Mouse (Mus musculus) layer of hippocampus, postnatal 25 days (tissue): Measurements from ENCODE around the gene Ces3b. TPM values are rescaled to one million over a fixed set of nuclear protein-coding genes. Genes with fewer than 3 reads are reported as not detected.
"Not testable (repeated sequence)": the region's sequence is repeated elsewhere in the genome, so short reads cannot be mapped to it uniquely, and the experiment has no call there.

Experiments used
- DNase-seq, 2 experiments: peaks; one replicate each; pipeline ENCODE4 v3.0.0; 2022; ENCODE audit warnings: mixed read lengths in 2 of 2, low spot score in 1 of 2; ENCODE audit errors: extremely low spot score in 1 of 2
- total RNA-seq, 2 experiments: library from RNA; stranded (reverse); gene quantifications; 2 replicates each; pipeline ENCODE4 v1.2.3; 2021

Gene Ces3b
- total RNA-seq = not detected

- DNase-seq = no peak
Measured at GRCm38 (mm10) chr8:105083449-105084050, at the start of gene Ces3b. Gene Ces3b, plus strand, starts transcription at chr8:105083753.

DNA sequence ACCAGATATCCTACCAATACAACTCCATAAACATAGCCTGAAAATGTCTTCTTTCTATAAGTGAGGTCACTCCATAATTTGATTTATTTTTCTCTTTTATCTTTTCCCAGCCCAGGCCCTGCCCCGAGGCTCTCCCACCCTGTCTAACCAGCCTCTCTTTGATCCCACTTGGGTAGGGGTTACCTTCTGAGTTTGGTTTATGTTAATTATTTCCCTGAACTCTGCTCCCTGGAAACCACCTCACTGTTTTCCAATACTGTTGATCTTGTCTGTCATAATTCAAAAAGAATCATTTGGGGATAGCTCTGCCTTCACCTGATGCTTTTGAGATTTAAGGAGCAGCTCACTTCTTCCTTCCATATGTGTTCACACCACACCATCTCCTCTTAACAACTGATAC lies 40.0 kb upstream of the Ces3b start:
- DNase-seq = no peak

GRCm38 (mm10) chr8:105045824-105046401 lies 37.6 kb upstream of the Ces3b start:
- DNase-seq = no peak

- DNase-seq = no peak
Measured at GRCm38 (mm10) chr8:105048371-105048854, 35.1 kb upstream of the Ces3b start, which contains the start of gene Ces3a. Gene Ces3a, plus strand, starts transcription at chr8:105048601.

DNA sequence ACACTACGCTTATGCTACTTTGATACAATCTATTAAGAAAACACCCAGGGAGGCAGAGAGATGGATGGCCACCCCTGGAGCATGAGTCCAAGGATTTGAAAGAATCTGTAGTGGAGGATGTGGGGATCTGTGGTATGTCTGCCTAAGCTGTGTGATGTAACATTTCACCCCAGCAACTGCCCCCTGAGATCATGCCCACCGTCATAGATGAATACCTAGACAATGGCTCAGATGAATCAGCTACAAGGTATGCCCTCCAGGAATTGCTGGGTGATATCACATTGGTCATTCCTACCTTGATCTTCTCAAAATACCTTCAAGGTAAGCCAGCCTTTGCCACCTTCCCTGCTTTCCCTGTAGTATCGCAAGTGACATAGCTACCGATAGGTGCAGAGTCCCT lies 27.3 kb upstream of the Ces3b start:
- no peak for DNase-seq

- no peak for DNase-seq
Measured at GRCm38 (mm10) chr8:105060056-105060455, 23.5 kb upstream of the Ces3b start.

DNA sequence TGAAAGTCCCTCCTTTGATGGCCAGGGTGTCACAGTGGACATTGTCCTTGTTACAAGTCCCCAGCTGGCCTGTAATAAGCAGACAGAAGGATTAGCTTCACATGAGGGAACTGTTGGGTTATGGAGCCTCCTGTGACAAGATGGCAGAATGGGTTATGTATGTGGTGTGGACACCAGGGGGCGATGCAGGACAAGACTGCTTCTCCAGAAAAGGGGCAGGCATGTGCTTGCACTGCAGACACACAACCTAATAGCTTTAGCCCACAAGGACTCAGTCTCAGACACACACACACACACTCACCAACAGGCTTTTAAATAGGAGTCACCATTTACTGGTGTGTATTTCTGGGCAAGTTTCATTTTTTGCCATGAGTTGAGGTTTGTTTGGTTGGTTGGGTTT lies 16.8 kb upstream of the Ces3b start:
- peak; percentile 8 to 25 for DNase-seq

GRCm38 (mm10) chr8:105067905-105068304 lies 15.6 kb upstream of the Ces3b start:
- DNase-seq = not testable (repeated sequence)

- DNase-seq = no peak
Measured at GRCm38 (mm10) chr8:105068971-105069370, 14.6 kb upstream of the Ces3b start.

DNA sequence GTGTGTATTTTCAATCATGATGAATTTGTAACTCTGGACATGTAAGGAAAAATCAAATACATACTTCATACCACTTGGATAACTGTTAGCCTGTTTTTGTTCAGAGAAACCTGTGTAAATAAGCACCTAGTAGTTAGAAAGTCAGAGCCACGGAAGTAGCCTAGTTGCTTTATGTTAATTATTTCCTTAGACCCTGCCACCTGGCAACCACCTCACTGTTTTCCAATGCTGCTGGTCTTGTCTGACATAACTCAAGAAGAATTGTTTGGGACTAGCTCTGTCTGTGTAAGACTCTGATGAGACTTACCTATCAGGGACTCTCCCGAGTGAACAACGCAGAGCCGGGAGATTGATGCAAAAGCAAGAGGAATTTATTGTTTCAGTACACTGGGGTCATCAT lies 7.0 kb upstream of the Ces3b start:
- DNase-seq = no peak

DNA sequence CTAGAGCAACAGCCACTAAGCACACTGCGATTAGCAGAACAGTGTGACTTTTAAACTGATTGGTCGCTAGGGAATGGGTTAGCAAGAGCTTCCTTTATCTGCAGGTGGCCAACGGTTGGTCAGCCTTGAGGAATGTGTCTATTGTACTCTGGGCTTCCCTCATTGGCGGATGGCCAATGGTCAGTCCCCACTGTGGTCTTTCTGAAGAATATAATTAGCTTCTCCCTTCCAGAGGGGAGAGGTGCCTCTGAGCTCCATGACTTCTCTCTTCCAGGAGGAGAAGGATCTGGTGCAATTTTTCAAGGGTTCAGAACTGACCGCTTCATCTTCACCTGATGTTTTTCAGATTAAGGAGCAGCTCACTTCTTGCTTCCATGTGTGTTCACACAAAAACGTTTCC lies 6.5 kb upstream of the Ces3b start:
- DNase-seq = no peak

GRCm38 (mm10) chr8:105078591-105078990 lies 5.0 kb upstream of the Ces3b start:
- DNase-seq = no peak

DNA sequence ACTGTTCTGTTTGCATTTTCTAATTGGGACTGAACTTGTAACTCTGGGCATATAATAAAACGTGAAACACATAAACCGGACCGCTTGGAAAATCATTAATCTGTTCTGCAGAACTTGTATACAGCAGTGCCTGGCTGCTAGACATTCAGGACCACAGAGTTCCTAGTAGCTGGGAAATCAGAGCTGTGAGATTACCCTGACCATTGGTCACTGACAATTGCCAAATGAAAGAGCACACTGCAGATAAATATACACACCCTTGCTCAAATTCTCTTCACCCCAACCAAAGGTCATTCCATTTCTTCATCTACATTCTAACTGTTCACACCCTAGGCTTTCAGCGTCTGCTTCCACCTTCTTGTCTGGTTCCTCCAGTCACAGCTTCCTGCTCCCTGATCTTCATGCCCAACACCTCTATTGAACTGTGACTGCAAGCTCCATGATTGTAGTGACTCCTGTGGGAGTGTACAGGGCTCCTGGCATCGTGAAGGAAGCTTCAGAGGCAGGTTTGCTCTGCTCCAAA lies 2.7 kb upstream of the Ces3b start:
- no peak for DNase-seq

GRCm38 (mm10) chr8:105088166-105088565 lies 4.6 kb downstream of the Ces3b start:
- DNase-seq = not testable (repeated sequence)

GRCm38 (mm10) chr8:105088581-105088980 lies 5.0 kb downstream of the Ces3b start:
- DNase-seq = no peak

- no peak for DNase-seq
Measured at GRCm38 (mm10) chr8:105093992-105094391, 10.4 kb downstream of the Ces3b start.

DNA sequence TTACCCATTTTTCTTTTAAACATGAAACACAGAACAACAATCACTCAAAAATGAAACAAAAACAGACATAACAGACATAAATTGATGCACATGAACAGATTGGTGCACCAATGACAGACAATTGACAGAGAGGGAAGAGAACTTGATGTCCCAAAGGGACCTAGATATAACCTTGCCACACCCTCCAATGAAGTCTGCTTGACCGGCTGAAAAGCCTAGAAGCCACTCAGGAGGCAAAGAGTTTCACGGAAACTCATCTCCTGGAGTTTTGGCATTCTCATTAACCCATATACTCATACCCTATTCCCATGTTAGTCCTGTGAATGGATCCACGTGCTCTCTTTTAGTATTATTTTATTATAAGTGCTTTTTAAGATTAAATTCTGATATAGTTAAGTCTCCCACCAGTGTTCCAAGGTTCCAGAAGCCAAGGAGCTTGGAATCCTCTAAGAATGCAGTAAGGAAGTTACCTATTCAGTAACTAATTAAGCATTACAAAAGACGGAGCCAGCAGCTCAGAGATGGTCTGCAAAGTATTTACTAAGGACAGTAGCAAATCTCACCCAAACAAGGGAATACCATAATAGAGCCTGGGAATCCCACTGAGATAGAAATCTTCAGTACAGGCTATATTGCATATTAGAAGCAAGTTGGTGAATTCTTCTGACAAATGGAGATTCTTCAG lies 18.7 kb downstream of the Ces3b start:
- DNase-seq = not testable (repeated sequence)

GRCm38 (mm10) chr8:105103701-105104100 lies 20.1 kb downstream of the Ces3b start:
- DNase-seq = not testable (repeated sequence)

GRCm38 (mm10) chr8:105104220-105104619 lies 20.7 kb downstream of the Ces3b start:
- DNase-seq = no peak

- DNase-seq = no peak
Measured at GRCm38 (mm10) chr8:105129864-105130263, 46.3 kb downstream of the Ces3b start.

DNA sequence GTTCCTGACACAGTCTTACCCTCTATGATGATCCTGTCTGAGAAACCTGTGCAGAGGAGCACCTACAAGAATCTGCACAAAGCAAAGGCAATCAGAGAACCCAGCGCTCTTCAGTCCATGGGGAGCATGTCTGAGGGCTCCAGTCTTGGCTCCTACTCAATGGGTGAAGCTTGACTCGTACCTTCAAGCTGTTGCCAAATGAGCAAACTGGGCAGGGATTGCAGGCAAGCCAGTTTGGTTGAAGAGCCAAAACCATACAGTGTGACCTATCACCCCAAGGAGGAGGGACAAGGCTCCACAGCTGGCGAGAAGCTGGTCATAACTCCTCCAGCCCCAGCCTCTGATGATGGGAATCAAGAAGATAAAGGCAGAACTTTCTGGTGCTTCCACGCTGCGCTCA lies 48.0 kb downstream of the Ces3b start, which contains the start of gene Ces4a:
Ces4a (plus strand) TSS at position 292 of the 400 bp plus-strand sequence.
- no peak for DNase-seq
